Mouse (Mus musculus): Measurements from ENCODE around the gene Olfr574. TPM values are rescaled to one million over a fixed set of nuclear protein-coding genes. Genes with fewer than 3 reads are reported as not detected.

Olfr574 gene
- polyA plus RNA-seq (2012; rRNA removed), result not detected in 2 replicates

DNA sequence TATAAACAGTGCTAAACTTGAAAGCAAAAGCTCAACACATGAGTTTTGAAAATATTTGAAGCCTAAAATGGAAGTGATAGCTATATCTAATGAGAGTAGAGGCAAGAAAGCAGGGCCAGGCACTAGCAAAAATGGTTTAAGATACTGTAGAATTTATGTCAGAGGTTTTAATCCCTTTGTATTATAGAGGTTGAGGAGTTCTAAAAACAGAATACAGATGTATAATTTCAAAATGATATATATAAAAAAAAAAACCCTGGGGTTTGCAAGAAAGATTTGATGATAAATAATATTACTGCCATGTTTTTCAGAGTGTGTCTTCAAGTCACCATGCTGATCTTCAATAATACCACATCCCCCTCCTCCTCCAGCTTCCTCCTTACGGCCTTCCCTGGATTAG lies at the start of gene Olfr574:
Gene Olfr574 (plus strand): TSS at position 301 of the 400 bp plus-strand sequence.

DNA sequence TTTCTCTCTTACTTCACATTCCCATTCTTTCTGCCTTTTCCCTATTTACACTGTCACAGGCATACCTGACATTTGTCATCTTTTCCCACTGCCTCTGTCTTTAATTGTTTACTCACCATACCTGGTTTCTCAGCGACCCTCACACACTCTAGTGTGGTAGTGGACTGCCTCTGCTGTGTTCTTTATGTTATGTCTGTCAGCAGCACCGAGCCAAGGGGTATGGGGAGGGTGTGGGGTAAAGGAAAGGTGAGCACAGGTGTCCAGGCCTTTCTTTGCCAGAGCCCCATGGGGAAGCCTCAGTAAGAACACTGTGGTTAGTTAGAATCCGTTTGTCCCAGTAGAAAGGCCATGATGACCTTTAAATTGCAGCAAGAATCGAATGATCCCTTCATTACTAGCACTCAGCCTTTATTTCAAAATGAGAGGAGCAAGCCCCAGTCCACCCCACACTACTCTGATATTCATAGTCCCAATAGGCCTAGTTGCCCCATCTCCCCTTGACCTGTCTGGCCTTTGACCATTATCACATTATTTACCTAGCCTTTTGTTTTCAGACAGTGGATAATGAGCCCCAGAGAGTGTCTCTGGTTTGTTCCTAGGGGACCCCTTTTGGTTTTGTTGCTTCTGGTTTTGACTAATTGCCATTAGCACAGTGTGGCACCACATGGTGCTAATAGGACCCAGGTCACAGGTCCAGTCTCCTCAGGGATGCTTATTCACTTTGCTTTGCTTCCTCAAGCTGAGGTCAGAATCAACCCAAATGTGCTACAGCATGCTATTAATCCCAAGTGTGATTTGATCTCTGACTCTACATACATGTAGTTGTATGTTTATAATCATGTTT lies 31.0 kb upstream of the Olfr574 start, which contains the start of gene Olfr571:
Gene Olfr571 (minus strand): TSS at position 505 of the 844 bp plus-strand sequence.

DNA sequence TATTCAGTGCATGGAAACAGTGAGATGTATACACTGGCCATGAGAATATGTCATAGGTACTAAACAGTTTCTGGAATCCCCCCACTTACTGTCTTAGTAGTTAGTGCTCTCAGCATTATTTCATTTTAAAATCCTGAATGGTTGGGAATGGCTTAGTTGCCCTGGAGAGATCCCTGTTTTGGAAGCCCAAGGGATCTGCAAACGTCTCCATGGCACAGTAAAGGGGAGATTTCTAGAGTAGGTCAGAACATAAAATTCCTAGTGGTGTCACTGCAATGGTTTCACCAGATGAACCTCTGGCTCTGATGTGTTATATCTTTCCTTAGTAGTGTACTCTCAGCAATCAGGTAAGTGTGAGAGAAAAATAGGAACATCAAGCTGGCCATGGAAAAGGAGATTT lies 24.2 kb upstream of the Olfr574 start, which contains the start of gene Olfr572:
Gene Olfr572 (plus strand): TSS at position 301 of the 400 bp plus-strand sequence.

DNA sequence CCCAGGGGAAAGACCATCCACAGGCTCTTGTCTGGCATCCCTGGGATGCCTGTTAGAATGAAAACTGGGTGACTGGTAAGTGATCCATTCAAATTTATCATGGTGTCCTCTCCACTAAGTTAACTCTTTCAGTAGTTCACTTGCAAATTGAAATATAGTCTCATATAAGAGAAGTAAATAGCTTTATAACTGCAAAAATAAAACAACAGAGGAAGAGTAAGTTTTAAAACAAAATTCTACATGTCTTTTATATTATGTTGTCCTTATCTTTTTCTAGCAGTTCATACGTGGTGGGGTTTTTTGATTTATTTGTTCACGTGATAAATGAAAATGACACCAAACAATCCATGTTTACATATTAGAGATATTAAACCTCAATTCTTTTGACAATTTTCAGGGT lies 5.8 kb upstream of the Olfr574 start, which contains the start of gene Olfr573-ps1:
Gene Olfr573-ps1 (minus strand): TSS at position 101 of the 400 bp plus-strand sequence.

DNA sequence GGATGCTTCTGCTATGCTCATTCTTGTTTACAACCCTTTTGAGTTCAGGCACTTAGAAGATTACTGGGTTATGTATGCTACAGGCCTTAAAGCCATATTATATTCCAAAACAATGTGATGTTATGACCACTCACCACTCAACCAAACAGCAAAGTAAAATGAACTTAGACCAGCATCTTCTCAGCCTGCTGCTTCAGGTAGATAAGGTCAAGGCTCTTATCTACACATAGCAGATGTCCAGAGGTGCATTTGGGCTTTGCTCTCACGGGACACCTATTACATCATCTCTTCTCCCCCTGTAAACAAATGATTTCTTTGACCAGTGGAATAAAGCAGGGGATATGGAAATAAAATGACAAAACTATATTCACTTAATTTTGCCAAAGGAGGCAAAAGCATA lies 10.3 kb downstream of the Olfr574 start, which contains the start of gene Olfr575:
Gene Olfr575 (minus strand): TSS at position 183 of the 400 bp plus-strand sequence.

DNA sequence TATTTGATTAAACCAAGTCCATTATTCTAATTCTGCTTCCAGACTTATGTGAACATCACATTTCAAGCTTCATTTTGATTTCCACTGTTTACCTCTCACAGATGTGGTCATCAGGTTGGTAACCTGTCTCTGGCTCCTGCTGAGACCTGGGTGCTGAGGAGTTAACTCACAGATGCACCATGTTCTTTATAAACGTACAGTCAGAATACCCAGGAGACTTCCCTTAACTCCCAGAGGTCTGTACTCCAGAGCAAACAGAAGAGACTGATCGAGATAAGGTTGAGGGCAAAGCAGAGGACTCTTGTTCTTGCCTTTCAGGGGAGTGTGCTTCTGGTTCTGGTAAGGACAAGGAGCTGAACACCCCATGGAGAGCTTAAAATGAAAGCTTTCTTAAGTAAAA lies 14.1 kb downstream of the Olfr574 start, which contains the start of gene Olfr576:
Gene Olfr576 (plus strand): TSS at position 301 of the 400 bp plus-strand sequence.

DNA sequence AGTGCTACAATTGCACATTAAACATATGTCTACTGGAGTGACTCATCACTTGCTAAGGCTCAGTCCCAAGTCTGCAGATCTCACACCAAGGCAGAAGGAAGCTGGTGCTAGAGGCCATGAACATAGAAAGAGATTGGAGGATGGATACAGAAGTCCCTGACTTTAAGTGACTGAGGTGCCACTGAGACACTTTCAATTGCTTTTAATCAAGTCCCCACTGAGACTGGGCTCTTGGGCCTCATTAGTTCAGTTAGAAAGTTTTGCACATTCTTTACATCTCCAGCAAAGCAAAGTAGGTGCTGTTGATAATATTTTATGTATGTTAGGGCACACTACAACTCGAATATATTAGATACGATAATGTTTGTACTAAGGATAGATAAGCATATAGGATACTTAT lies 27.6 kb downstream of the Olfr574 start, which contains the start of gene Olfr577:
Gene Olfr577 (minus strand): TSS at position 101 of the 400 bp plus-strand sequence.

DNA sequence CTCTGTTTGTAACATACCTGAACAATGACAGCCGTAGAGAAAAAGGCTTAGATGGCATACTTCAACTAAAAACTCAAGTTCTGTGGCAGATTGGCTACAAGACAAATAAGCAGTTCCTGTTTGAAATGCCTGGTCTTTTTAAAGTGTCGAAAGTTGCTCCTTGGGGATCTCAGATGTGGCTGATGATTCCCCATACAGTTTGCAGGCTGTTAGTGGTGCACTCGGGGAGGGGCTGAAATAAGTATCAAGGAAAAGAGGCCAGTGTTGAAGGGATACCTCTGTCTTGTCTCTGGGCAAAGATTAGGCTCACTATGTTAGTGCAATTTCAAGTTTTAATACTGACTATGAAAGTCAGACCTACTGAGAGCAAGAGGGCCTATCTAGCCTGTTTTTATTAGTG lies 41.0 kb downstream of the Olfr574 start, which contains the start of gene Olfr578:
Gene Olfr578 (minus strand): TSS at position 101 of the 400 bp plus-strand sequence.

Other genes starting within 250 kb of the Olfr574 start
- gene Olfr558, start 246.3 kb upstream of the Olfr574 start, polyA plus RNA-seq (2012; rRNA removed), result 3.2 and 3.3 TPM in 2 replicates
- gene Olfr33, start 229.4 kb upstream of the Olfr574 start, polyA plus RNA-seq (2012; rRNA removed), result not detected in 2 replicates
- gene Olfr559, start 221.0 kb upstream of the Olfr574 start, polyA plus RNA-seq (2012; rRNA removed), result not detected in 2 replicates
- gene Olfr560, start 189.1 kb upstream of the Olfr574 start, polyA plus RNA-seq (2012; rRNA removed), result not detected in 2 replicates
- 2.1 and 3.6 TPM in 2 replicates for gene Olfr78, start 189.0 kb upstream of the Olfr574 start, polyA plus RNA-seq (2012; rRNA removed)
- not detected in 2 replicates for gene Olfr561, start 177.2 kb upstream of the Olfr574 start, polyA plus RNA-seq (2012; rRNA removed)
- gene Olfr564, start 145.0 kb upstream of the Olfr574 start, polyA plus RNA-seq (2012; rRNA removed), result not detected in 2 replicates
- not detected in 2 replicates for gene Olfr566, start 89.7 kb upstream of the Olfr574 start, polyA plus RNA-seq (2012; rRNA removed)
- gene Olfr568, start 71.3 kb upstream of the Olfr574 start, polyA plus RNA-seq (2012; rRNA removed), result not detected in 2 replicates
- not detected in 2 replicates for gene Olfr569, start 57.6 kb upstream of the Olfr574 start, polyA plus RNA-seq (2012; rRNA removed)
- not detected in 2 replicates for gene Olfr570, start 53.9 kb upstream of the Olfr574 start, polyA plus RNA-seq (2012; rRNA removed)
- gene Olfr571, start 30.9 kb upstream of the Olfr574 start, polyA plus RNA-seq (2012; rRNA removed), result not detected in 2 replicates
- not detected in 2 replicates for gene Olfr572, start 24.1 kb upstream of the Olfr574 start, polyA plus RNA-seq (2012; rRNA removed)
- not detected in 2 replicates for gene Olfr573-ps1, start 5.9 kb upstream of the Olfr574 start, polyA plus RNA-seq (2012; rRNA removed)
- gene Olfr575, start 10.3 kb downstream of the Olfr574 start, polyA plus RNA-seq (2012; rRNA removed), result not detected in 2 replicates
- gene Olfr576, start 14.2 kb downstream of the Olfr574 start, polyA plus RNA-seq (2012; rRNA removed), result not detected in 2 replicates
- gene Olfr577, start 27.5 kb downstream of the Olfr574 start, polyA plus RNA-seq (2012; rRNA removed), result not detected in 2 replicates
- not detected in 2 replicates for gene Olfr578, start 40.9 kb downstream of the Olfr574 start, polyA plus RNA-seq (2012; rRNA removed)
- gene Olfr582, start 89.6 kb downstream of the Olfr574 start, polyA plus RNA-seq (2012; rRNA removed), result not detected in 2 replicates
- not detected in 2 replicates for gene Olfr583, start 102.8 kb downstream of the Olfr574 start, polyA plus RNA-seq (2012; rRNA removed)
- not detected in 2 replicates for gene Olfr584, start 133.4 kb downstream of the Olfr574 start, polyA plus RNA-seq (2012; rRNA removed)
- gene Olfr585, start 149.3 kb downstream of the Olfr574 start, polyA plus RNA-seq (2012; rRNA removed), result not detected in 2 replicates
- gene Olfr586, start 177.2 kb downstream of the Olfr574 start, polyA plus RNA-seq (2012; rRNA removed), result not detected in 2 replicates
- not detected in 2 replicates for gene Olfr588-ps1, start 192.4 kb downstream of the Olfr574 start, polyA plus RNA-seq (2012; rRNA removed)
- not detected in 2 replicates for gene Olfr589, start 207.9 kb downstream of the Olfr574 start, polyA plus RNA-seq (2012; rRNA removed)
- not detected in 2 replicates for gene Olfr591, start 229.9 kb downstream of the Olfr574 start, polyA plus RNA-seq (2012; rRNA removed)
- not detected in 2 replicates for gene Olfr592, start 236.3 kb downstream of the Olfr574 start, polyA plus RNA-seq (2012; rRNA removed)

Measured in ovary, adult 2 months (tissue).